Mouse (Mus musculus): Measurements from ENCODE around the gene Slpi. TPM values are rescaled to one million over a fixed set of nuclear protein-coding genes. Genes with fewer than 3 reads are reported as not detected.

Gene Slpi
- total and polyA plus RNA-seq, 3 experiments, result not detected

DNA sequence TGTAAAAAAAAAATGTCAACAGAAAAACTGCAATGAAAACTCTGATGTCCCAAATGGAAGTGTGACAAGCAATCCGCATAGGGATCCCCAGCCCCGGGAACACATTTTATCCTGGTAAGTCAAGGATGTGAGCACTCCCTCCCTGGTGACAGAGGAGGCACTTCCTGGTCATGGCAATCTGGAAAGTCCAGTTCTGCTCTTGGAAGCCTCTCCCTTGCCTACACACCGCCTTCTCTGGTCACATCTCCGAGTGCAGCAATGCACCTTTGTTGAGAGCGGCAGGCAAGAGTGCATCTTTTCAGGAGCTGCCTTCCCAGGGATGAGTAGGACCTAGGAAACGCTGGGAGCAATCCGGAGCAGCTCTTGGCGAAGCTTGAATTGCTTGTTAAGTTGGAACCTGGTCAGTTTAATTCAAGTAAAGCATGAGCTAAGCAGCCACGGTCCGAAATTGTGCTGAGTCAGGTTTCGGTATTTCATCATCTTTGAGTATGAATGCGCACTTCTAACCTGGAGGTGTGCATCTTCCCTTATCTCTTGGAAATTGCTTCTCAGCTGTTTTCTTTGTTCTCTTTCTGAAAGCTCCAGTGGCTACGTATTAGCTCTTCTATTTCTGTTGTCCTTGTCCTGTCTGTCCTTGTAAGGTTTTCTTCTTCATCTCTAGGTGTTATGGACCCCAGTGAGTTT is 27.8 kb downstream of the Slpi start:
- Histone ChIP-seq H3K9me3 (replicated peaks) (0 out of 2 replicates have a peak, but pooled peaks cover 3% of the 10 kb centered on the region), H3K4me3 (ENCODE audit: low read depth, low read length) (no peak overlapping the region), H3K36me3 (replicated peaks) (no peaks in the 10 kb centered on the region), H3K4me1 (ENCODE audit: insufficient read depth, low read depth, low read length) (no peaks in the 10 kb centered on the region), H3K27me3 (ENCODE audit: insufficient read depth, low read length) (no peaks in the 10 kb centered on the region)
- DNase-seq (ENCODE audit: low spot score), result no peak
- TF ChIP-seq POLR2AphosphoS5 (IDR thresholded peaks at IDR 0.05; ENCODE audit: insufficient replicate concordance, low read depth, low read length) (no peak), GATA2 (IDR thresholded peaks at IDR 0.05; ENCODE audit: borderline replicate concordance, low read depth, low read length) (no peak), TAL1 (conservative IDR thresholded peaks at IDR 0.05; ENCODE audit: low read depth, low read length) (no peak), GATA1 (IDR thresholded peaks at IDR 0.05; ENCODE audit: borderline replicate concordance, low read length) (no peak), CTCF (IDR thresholded peaks at IDR 0.05; ENCODE audit: low read depth, low read length) (no peak)
- no peak for ATAC-seq (ENCODE audit: extremely low read depth, insufficient number of reproducible peaks, low FRiP score, poor library complexity, severe bottlenecking)

- Histone ChIP-seq H3K9me3 (replicated peaks) (0 out of 2 replicates have a peak, but pooled peaks cover 3% of the 10 kb centered on the region), H3K27me3 (ENCODE audit: insufficient read depth, low read length) (no peaks in the 10 kb centered on the region; the same call in 1 of the 2 replicates), H3K4me3 (ENCODE audit: low read depth, low read length) (no peak overlapping the region), H3K36me3 (replicated peaks) (no peaks in the 10 kb centered on the region), H3K4me1 (ENCODE audit: insufficient read depth, low read depth, low read length) (no peaks in the 10 kb centered on the region)
- no peak for DNase-seq (ENCODE audit: low spot score)
- ATAC-seq (ENCODE audit: extremely low read depth, insufficient number of reproducible peaks, low FRiP score, poor library complexity, severe bottlenecking), result no peak
- TF ChIP-seq CTCF (IDR thresholded peaks at IDR 0.05; ENCODE audit: low read depth, low read length) (no peak), GATA1 (IDR thresholded peaks at IDR 0.05; ENCODE audit: borderline replicate concordance, low read length) (no peak), TAL1 (conservative IDR thresholded peaks at IDR 0.05; ENCODE audit: low read depth, low read length) (no peak), POLR2AphosphoS5 (IDR thresholded peaks at IDR 0.05; ENCODE audit: insufficient replicate concordance, low read depth, low read length) (no peak), GATA2 (IDR thresholded peaks at IDR 0.05; ENCODE audit: borderline replicate concordance, low read depth, low read length) (no peak)
Measured at GRCm38 (mm10) chr2:164359668-164360067, 29.2 kb downstream of the Slpi start.

DNA sequence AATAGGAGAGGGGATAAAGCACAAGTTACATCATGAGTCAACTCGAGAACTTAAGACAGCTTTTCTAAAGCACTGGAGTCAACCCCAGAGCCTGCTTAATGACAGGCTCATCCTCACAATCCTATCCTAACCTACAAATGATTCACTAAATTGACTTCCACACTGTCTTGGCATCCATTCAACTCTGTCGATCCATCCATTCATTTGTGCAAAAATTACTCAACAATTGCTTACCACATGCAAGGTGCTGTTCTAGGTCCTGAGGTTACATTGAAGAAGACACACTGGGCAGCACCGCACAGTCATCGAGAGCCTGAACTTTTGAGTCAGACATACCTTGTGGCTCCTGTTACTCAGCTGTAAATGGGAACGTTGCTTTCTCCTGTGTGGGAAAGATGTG is 29.9 kb downstream of the Slpi start:
- Histone ChIP-seq H3K27me3 (ENCODE audit: insufficient read depth, low read length) (no peaks in the 10 kb centered on the region; the same call in 1 of the 2 replicates), H3K36me3 (replicated peaks) (no peaks in the 10 kb centered on the region), H3K4me1 (ENCODE audit: insufficient read depth, low read depth, low read length) (no peaks in the 10 kb centered on the region), H3K4me3 (ENCODE audit: low read depth, low read length) (no peak overlapping the region), H3K9me3 (replicated peaks) (0 out of 2 replicates have a peak, but pooled peaks cover under 1% of the 10 kb centered on the region)
- TF ChIP-seq GATA1 (IDR thresholded peaks at IDR 0.05; ENCODE audit: borderline replicate concordance, low read length) (no peak), CTCF (IDR thresholded peaks at IDR 0.05; ENCODE audit: low read depth, low read length) (no peak), TAL1 (conservative IDR thresholded peaks at IDR 0.05; ENCODE audit: low read depth, low read length) (no peak), GATA2 (IDR thresholded peaks at IDR 0.05; ENCODE audit: borderline replicate concordance, low read depth, low read length) (no peak), POLR2AphosphoS5 (IDR thresholded peaks at IDR 0.05; ENCODE audit: insufficient replicate concordance, low read depth, low read length) (no peak)
- ATAC-seq (ENCODE audit: extremely low read depth, insufficient number of reproducible peaks, low FRiP score, poor library complexity, severe bottlenecking) (no peak), DNase-seq (ENCODE audit: low spot score) (no peak)

- H3K27me3 ChIP-seq (ENCODE audit: insufficient read depth, low read length), result no peaks in the 10 kb centered on the region; the same call in 1 of the 2 replicates
- DNase-seq (ENCODE audit: low spot score) (no peak), ATAC-seq (ENCODE audit: extremely low read depth, insufficient number of reproducible peaks, low FRiP score, poor library complexity, severe bottlenecking) (no peak)
- TF ChIP-seq TAL1 (conservative IDR thresholded peaks at IDR 0.05; ENCODE audit: low read depth, low read length) (no peak), GATA1 (IDR thresholded peaks at IDR 0.05; ENCODE audit: borderline replicate concordance, low read length) (no peak), POLR2AphosphoS5 (IDR thresholded peaks at IDR 0.05; ENCODE audit: insufficient replicate concordance, low read depth, low read length) (no peak)
- H3K9me3 ChIP-seq (replicated peaks), result no peaks in the 10 kb centered on the region
- no peaks in the 10 kb centered on the region for H3K36me3 ChIP-seq (replicated peaks)
- no peak overlapping the region for H3K4me3 ChIP-seq (ENCODE audit: low read depth, low read length)
- no peaks in the 10 kb centered on the region for H3K4me1 ChIP-seq (ENCODE audit: insufficient read depth, low read depth, low read length)
Measured at GRCm38 (mm10) chr2:164358373-164358772, 30.5 kb downstream of the Slpi start.

- TF ChIP-seq POLR2AphosphoS5 (IDR thresholded peaks at IDR 0.05; ENCODE audit: insufficient replicate concordance, low read depth, low read length), result no peak
- no peak for TF ChIP-seq GATA1 (IDR thresholded peaks at IDR 0.05; ENCODE audit: borderline replicate concordance, low read length)
- no peak for TF ChIP-seq GATA2 (IDR thresholded peaks at IDR 0.05; ENCODE audit: borderline replicate concordance, low read depth, low read length)
- no peak for TF ChIP-seq TAL1 (conservative IDR thresholded peaks at IDR 0.05; ENCODE audit: low read depth, low read length)
- no peak for TF ChIP-seq CTCF (IDR thresholded peaks at IDR 0.05; ENCODE audit: low read depth, low read length)
- no peaks in the 10 kb centered on the region for H3K9me3 ChIP-seq (replicated peaks)
- no peaks in the 10 kb centered on the region for H3K36me3 ChIP-seq (replicated peaks)
- ATAC-seq (ENCODE audit: extremely low read depth, insufficient number of reproducible peaks, low FRiP score, poor library complexity, severe bottlenecking), result no peak
- no peaks in the 10 kb centered on the region for H3K4me1 ChIP-seq (ENCODE audit: insufficient read depth, low read depth, low read length)
- H3K27me3 ChIP-seq (ENCODE audit: insufficient read depth, low read length), result no peaks in the 10 kb centered on the region; the same call in 1 of the 2 replicates
- no peak for DNase-seq (ENCODE audit: low spot score)
- H3K4me3 ChIP-seq (ENCODE audit: low read depth, low read length), result no peak overlapping the region
Measured at GRCm38 (mm10) chr2:164356177-164356967, 32.5 kb downstream of the Slpi start.

DNA sequence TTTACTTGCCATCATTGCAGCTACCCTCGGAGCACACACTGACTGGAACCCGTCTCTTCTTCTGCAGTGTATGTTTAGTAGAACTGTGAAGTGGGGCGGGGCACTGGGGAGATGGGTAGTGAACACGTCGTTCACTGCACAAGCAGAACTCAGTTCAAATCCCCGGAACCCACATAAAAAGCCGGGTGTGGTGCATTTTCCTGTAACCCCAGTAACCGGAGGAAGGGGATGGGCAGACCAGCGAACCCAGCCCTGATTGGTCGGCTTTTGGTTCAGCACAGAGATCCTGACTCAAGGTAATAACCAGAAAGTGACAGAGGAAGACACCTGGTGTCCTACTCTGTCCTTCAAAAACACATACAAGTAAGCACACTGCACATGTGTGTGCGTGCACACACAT is 35.5 kb downstream of the Slpi start:
- Histone ChIP-seq H3K4me3 (ENCODE audit: low read depth, low read length) (no peak overlapping the region), H3K9me3 (replicated peaks) (no peaks in the 10 kb centered on the region), H3K4me1 (ENCODE audit: insufficient read depth, low read depth, low read length) (no peaks in the 10 kb centered on the region), H3K27me3 (ENCODE audit: insufficient read depth, low read length) (no peaks in the 10 kb centered on the region; the same call in 1 of the 2 replicates), H3K36me3 (replicated peaks) (no peaks in the 10 kb centered on the region)
- no peak for TF ChIP-seq CTCF (IDR thresholded peaks at IDR 0.05; ENCODE audit: low read depth, low read length)
- no peak for TF ChIP-seq GATA1 (IDR thresholded peaks at IDR 0.05; ENCODE audit: borderline replicate concordance, low read length)
- no peak for TF ChIP-seq GATA2 (IDR thresholded peaks at IDR 0.05; ENCODE audit: borderline replicate concordance, low read depth, low read length)
- no peak for TF ChIP-seq TAL1 (conservative IDR thresholded peaks at IDR 0.05; ENCODE audit: low read depth, low read length)
- no peak for TF ChIP-seq POLR2AphosphoS5 (IDR thresholded peaks at IDR 0.05; ENCODE audit: insufficient replicate concordance, low read depth, low read length)
- DNase-seq (ENCODE audit: low spot score) (no peak), ATAC-seq (ENCODE audit: extremely low read depth, insufficient number of reproducible peaks, low FRiP score, poor library complexity, severe bottlenecking) (no peak)

All from G1E (cell line).